Mouse (Mus musculus): ENCODE data around the gene Rhoa. TPM values are rescaled to one million over a fixed set of nuclear protein-coding genes. Genes with fewer than 3 reads are reported as not detected.
A peak's percentile ranks its signal among the peaks of the same experiment; 100 is the strongest.

Rhoa gene
- polyA plus RNA-seq, 1 experiment from 2014 or later = 295 TPM

- Histone ChIP-seq H3K4me1 (replicated peaks; ENCODE audit: control insufficient read depth, insufficient read depth, low read length) (no peaks in the 10 kb centered on the region), H3K36me3 (ENCODE audit: control insufficient read depth, insufficient read depth, low read length) (no peaks in the 10 kb centered on the region), H3K27me3 (ENCODE audit: control insufficient read depth, insufficient read depth, low read length) (no peaks in the 10 kb centered on the region), H3K9me3 (ENCODE audit: control insufficient read depth, low read length) (no peaks in the 10 kb centered on the region), H3K27ac (ENCODE audit: low read depth, low read length) (no peak overlapping the region), H3K4me3 (ENCODE audit: low read depth, low read length) (no peak overlapping the region), H3K9ac (ENCODE audit: low read depth, low read length) (no peak overlapping the region), H3K4me2 (replicated peaks; ENCODE audit: low read depth, low read length) (no peak overlapping the region)
- ATAC-seq (ENCODE audit: low FRiP score) = no peak
- no peak for DNase-seq (ENCODE audit: low spot score)
- 100% methylated on average over 1 of the region's 1 CpGs for WGBS
Observed at GRCm38 (mm10) chr9:108324784-108325183, 18.9 kb downstream of the Rhoa start.

- H3K4me1 ChIP-seq (replicated peaks; ENCODE audit: control insufficient read depth, insufficient read depth, low read length) = no peaks in the 10 kb centered on the region
- WGBS = 95% methylated on average over 2 of the region's 2 CpGs
- no peak overlapping the region for H3K27ac ChIP-seq (ENCODE audit: low read depth, low read length)
- no peak for ATAC-seq (ENCODE audit: low FRiP score)
- H3K36me3 ChIP-seq (ENCODE audit: control insufficient read depth, insufficient read depth, low read length) = 0 out of 2 replicates have a peak, but pooled peaks cover under 1% of the 10 kb centered on the region
- no peaks in the 10 kb centered on the region for H3K9me3 ChIP-seq (ENCODE audit: control insufficient read depth, low read length)
- no peak overlapping the region for H3K4me2 ChIP-seq (replicated peaks; ENCODE audit: low read depth, low read length)
- H3K4me3 ChIP-seq (ENCODE audit: low read depth, low read length) = no peak overlapping the region
- no peak overlapping the region for H3K9ac ChIP-seq (ENCODE audit: low read depth, low read length)
- no peaks in the 10 kb centered on the region for H3K27me3 ChIP-seq (ENCODE audit: control insufficient read depth, insufficient read depth, low read length)
- DNase-seq (ENCODE audit: low spot score) = no peak
Observed at GRCm38 (mm10) chr9:108325811-108326210, 19.9 kb downstream of the Rhoa start.

GRCm38 (mm10) chr9:108337848-108338550 lies 32.1 kb downstream of the Rhoa start:
- Histone ChIP-seq H3K36me3 (ENCODE audit: control insufficient read depth, insufficient read depth, low read length) (peaks cover 2% of the 10 kb centered on the region; the same call in 1 of the 2 replicates), H3K4me2 (replicated peaks; ENCODE audit: low read depth, low read length) (no peak overlapping the region; the same call in 1 of the 2 replicates), H3K27ac (ENCODE audit: low read depth, low read length) (peak overlapping the region; percentile 85), H3K9me3 (ENCODE audit: control insufficient read depth, low read length) (no peaks in the 10 kb centered on the region), H3K27me3 (ENCODE audit: control insufficient read depth, insufficient read depth, low read length) (no peaks in the 10 kb centered on the region), H3K4me1 (replicated peaks; ENCODE audit: control insufficient read depth, insufficient read depth, low read length) (peaks cover 11% of the 10 kb centered on the region; the same call in 1 of the 2 replicates), H3K9ac (ENCODE audit: low read depth, low read length) (peak overlapping the region; percentile 95; the same call in 1 of the 2 replicates), H3K4me3 (ENCODE audit: low read depth, low read length) (no peak overlapping the region)
- DNase-seq (ENCODE audit: low spot score) (no peak), ATAC-seq (ENCODE audit: low FRiP score) (no peak)
- 70% methylated on average over 10 of the region's 10 CpGs for WGBS

- 38% methylated on average over 6 of the region's 6 CpGs for WGBS
- DNase-seq (ENCODE audit: low spot score) (peak; percentile 48), ATAC-seq (ENCODE audit: low FRiP score) (peak; percentile 20; the same call in 1 of the 2 replicates)
Observed at GRCm38 (mm10) chr9:108338551-108338885, 32.6 kb downstream of the Rhoa start.

GRCm38 (mm10) chr9:108338886-108339781 lies 33.2 kb downstream of the Rhoa start, which contains the start of gene Gpx1:
TSS of gene Gpx1 (plus strand) at chr9:108338903.
- H3K4me2 ChIP-seq (replicated peaks; ENCODE audit: low read depth, low read length) = peak within 1 kb of the TSS; percentile 49
- DNase-seq (ENCODE audit: low spot score) (peak; percentile 92), ATAC-seq (ENCODE audit: low FRiP score) (peak; percentile 96)
- peak within 1 kb of the TSS; percentile 95 for H3K9ac ChIP-seq (ENCODE audit: low read depth, low read length)
- H3K27me3 ChIP-seq (ENCODE audit: control insufficient read depth, insufficient read depth, low read length) = no peaks in the 10 kb centered on the region
- peaks cover 11% of the 10 kb centered on the region; the same call in 1 of the 2 replicates for H3K4me1 ChIP-seq (replicated peaks; ENCODE audit: control insufficient read depth, insufficient read depth, low read length)
- no peaks in the 10 kb centered on the region for H3K9me3 ChIP-seq (ENCODE audit: control insufficient read depth, low read length)
- peak within 1 kb of the TSS; percentile 81 for H3K4me3 ChIP-seq (ENCODE audit: low read depth, low read length)
- peak within 1 kb of the TSS; percentile 85 for H3K27ac ChIP-seq (ENCODE audit: low read depth, low read length)
- no peaks in the 10 kb centered on the region for H3K36me3 ChIP-seq (ENCODE audit: control insufficient read depth, insufficient read depth, low read length)
- WGBS = 1% methylated on average over 49 of the region's 49 CpGs

More at GRCm38 (mm10) chr9:108338551-108338885, 32.6 kb downstream of the Rhoa start:
- Histone ChIP-seq H3K4me2 (replicated peaks; ENCODE audit: low read depth, low read length) (peak overlapping the region; percentile 49), H3K27ac (ENCODE audit: low read depth, low read length) (peak overlapping the region; percentile 85), H3K36me3 (ENCODE audit: control insufficient read depth, insufficient read depth, low read length) (no peaks in the 10 kb centered on the region), H3K9ac (ENCODE audit: low read depth, low read length) (peak overlapping the region; percentile 95), H3K27me3 (ENCODE audit: control insufficient read depth, insufficient read depth, low read length) (no peaks in the 10 kb centered on the region), H3K4me1 (replicated peaks; ENCODE audit: control insufficient read depth, insufficient read depth, low read length) (peaks cover 11% of the 10 kb centered on the region; the same call in 1 of the 2 replicates), H3K9me3 (ENCODE audit: control insufficient read depth, low read length) (no peaks in the 10 kb centered on the region), H3K4me3 (ENCODE audit: low read depth, low read length) (peak overlapping the region; percentile 81; the same call in 1 of the 2 replicates)

GRCm38 (mm10) chr9:108339886-108340257 lies 33.9 kb downstream of the Rhoa start:
- no peak for DNase-seq (ENCODE audit: low spot score)
- WGBS = 17% methylated on average over 20 of the region's 20 CpGs
- H3K9me3 ChIP-seq (ENCODE audit: control insufficient read depth, low read length) = no peaks in the 10 kb centered on the region
- H3K4me3 ChIP-seq (ENCODE audit: low read depth, low read length) = peak overlapping the region; percentile 81
- ATAC-seq (ENCODE audit: low FRiP score) = no peak
- H3K4me1 ChIP-seq (replicated peaks; ENCODE audit: control insufficient read depth, insufficient read depth, low read length) = peaks cover 11% of the 10 kb centered on the region; the same call in 1 of the 2 replicates
- no peaks in the 10 kb centered on the region for H3K27me3 ChIP-seq (ENCODE audit: control insufficient read depth, insufficient read depth, low read length)
- no peak overlapping the region for H3K27ac ChIP-seq (ENCODE audit: low read depth, low read length)
- H3K9ac ChIP-seq (ENCODE audit: low read depth, low read length) = peak overlapping the region; percentile 95
- H3K36me3 ChIP-seq (ENCODE audit: control insufficient read depth, insufficient read depth, low read length) = no peaks in the 10 kb centered on the region
- H3K4me2 ChIP-seq (replicated peaks; ENCODE audit: low read depth, low read length) = peak overlapping the region; percentile 49

GRCm38 (mm10) chr9:108340258-108341138 lies 34.6 kb downstream of the Rhoa start:
- peaks cover 11% of the 10 kb centered on the region; the same call in 1 of the 2 replicates for H3K4me1 ChIP-seq (replicated peaks; ENCODE audit: control insufficient read depth, insufficient read depth, low read length)
- H3K9ac ChIP-seq (ENCODE audit: low read depth, low read length) = peak overlapping the region; percentile 95
- ATAC-seq (ENCODE audit: low FRiP score) = no peak
- peak overlapping the region; percentile 49 for H3K4me2 ChIP-seq (replicated peaks; ENCODE audit: low read depth, low read length)
- H3K9me3 ChIP-seq (ENCODE audit: control insufficient read depth, low read length) = no peaks in the 10 kb centered on the region
- no peaks in the 10 kb centered on the region for H3K36me3 ChIP-seq (ENCODE audit: control insufficient read depth, insufficient read depth, low read length)
- H3K4me3 ChIP-seq (ENCODE audit: low read depth, low read length) = peak overlapping the region; percentile 81
- 0 out of 2 replicates have a peak overlapping the region, but pooled peaks have one; percentile 30 for H3K27ac ChIP-seq (ENCODE audit: low read depth, low read length)
- no peak for DNase-seq (ENCODE audit: low spot score)
- 73% methylated on average over 10 of the region's 10 CpGs for WGBS
- no peaks in the 10 kb centered on the region for H3K27me3 ChIP-seq (ENCODE audit: control insufficient read depth, insufficient read depth, low read length)

GRCm38 (mm10) chr9:108341139-108341475 lies 35.2 kb downstream of the Rhoa start:
- no peak overlapping the region for H3K27ac ChIP-seq (ENCODE audit: low read depth, low read length)
- H3K9ac ChIP-seq (ENCODE audit: low read depth, low read length) = no peak overlapping the region
- H3K4me3 ChIP-seq (ENCODE audit: low read depth, low read length) = no peak overlapping the region
- no peaks in the 10 kb centered on the region for H3K9me3 ChIP-seq (ENCODE audit: control insufficient read depth, low read length)
- WGBS = 93% methylated on average over 5 of the region's 5 CpGs
- 0 out of 2 replicates have a peak overlapping the region, but pooled peaks have one; percentile 3 for H3K4me2 ChIP-seq (replicated peaks; ENCODE audit: low read depth, low read length)
- DNase-seq (ENCODE audit: low spot score) (no peak), ATAC-seq (ENCODE audit: low FRiP score) (no peak)
- H3K36me3 ChIP-seq (ENCODE audit: control insufficient read depth, insufficient read depth, low read length) = no peaks in the 10 kb centered on the region
- peaks cover 11% of the 10 kb centered on the region; the same call in 1 of the 2 replicates for H3K4me1 ChIP-seq (replicated peaks; ENCODE audit: control insufficient read depth, insufficient read depth, low read length)
- H3K27me3 ChIP-seq (ENCODE audit: control insufficient read depth, insufficient read depth, low read length) = no peaks in the 10 kb centered on the region
